Mouse (Mus musculus) embryo, embryonic 9.5 days (tissue): ENCODE measurements at regions not wholly inside any gene's neighbourhood (a gene's known extent, or its start where the extent isn't known, plus 50 kb on each side); places are given as distances from the start of the nearest gene placed in this dataset.

Source experiments
- DNase-seq: peaks from one replicate; pipeline ENCODE4 v3.0.0-alpha.2; 2017; ENCODE audit errors: extremely low spot score

DNA sequence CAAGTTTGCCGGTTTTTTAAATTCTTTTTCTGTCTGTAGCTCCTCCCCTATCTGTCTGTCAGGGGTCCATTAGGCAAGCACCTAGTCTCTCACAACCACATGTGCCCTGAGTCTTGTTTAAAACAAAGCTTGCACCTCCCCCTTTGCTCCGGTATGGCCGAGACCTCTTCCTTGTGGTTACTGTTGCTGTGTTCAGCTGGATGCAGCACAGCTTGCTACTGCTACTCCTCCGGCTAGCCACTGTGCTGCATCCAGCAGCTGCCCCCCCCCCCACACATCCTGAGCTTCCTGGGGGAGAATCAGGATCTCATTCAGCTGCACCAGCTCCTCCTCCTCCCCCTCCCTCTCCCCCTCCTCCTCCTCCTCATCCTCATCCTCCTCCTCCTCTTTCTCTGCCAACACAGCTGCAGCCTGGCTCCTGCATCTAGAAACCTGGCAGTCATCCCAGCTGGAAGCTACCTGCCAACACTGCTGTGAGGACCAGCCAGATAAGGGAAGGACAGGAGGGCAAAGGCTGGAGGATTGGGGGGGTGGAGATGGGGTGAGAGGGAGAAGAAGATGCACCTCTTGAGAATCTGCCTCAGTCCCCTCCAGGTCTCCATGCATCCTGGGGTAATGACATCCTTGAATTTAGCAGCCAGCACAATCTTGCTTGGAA, 114.8 kb upstream of the Tmem260 start:
- DNase-seq = peak; percentile 34

GRCm38 (mm10) chr14:48331623-48332000, 114.3 kb upstream of the Tmem260 start:
- DNase-seq = no peak

DNA sequence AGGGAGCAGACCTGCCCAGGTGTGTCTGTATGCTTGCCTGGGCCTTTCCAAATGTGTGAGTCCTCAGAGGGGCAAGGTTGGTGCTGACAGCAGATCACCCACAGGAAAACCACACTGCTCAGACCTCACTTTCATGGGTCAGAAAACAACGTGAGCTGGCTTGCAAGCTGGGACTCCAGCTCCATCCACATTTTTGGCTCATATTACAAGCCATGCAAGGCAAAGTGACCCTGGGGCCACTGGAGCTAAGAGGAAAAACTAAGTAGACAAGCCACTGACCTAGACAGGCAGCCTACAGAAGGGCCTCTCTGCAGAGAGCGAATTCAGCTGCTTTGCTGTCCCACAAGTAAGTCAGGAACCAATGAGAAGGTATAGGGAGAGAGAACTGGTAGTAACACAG, 113.7 kb upstream of the Tmem260 start:
- DNase-seq = peak; percentile 25

DNA sequence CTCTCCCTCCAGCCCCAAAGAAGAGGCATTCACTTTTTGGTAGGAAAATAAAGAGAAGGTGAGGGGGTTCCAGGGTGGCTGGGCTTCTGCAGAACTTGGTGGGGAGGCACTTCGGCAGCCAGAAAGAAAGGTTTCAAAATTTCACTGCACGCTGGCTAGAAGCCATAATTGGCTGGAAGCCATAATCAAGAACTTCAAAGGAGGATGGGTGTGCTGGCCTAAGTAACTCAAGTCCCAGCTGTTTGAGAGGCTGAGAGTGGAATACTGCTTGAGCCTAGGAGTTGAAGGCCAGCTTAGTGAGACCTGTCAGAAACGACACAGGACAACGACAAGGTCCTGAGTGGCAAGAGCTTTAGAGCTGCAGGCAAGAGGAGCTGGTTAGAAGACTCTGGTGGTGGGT, 113.3 kb upstream of the Tmem260 start:
- no peak for DNase-seq

- DNase-seq = no peak
Observed at GRCm38 (mm10) chr14:48334106-48334809, 111.7 kb upstream of the Tmem260 start.

- no peak for DNase-seq
Observed at GRCm38 (mm10) chr14:48339434-48339833, 106.5 kb upstream of the Tmem260 start.

- DNase-seq = no peak
Observed at GRCm38 (mm10) chr14:48342944-48343343, 103.0 kb upstream of the Tmem260 start.

DNA sequence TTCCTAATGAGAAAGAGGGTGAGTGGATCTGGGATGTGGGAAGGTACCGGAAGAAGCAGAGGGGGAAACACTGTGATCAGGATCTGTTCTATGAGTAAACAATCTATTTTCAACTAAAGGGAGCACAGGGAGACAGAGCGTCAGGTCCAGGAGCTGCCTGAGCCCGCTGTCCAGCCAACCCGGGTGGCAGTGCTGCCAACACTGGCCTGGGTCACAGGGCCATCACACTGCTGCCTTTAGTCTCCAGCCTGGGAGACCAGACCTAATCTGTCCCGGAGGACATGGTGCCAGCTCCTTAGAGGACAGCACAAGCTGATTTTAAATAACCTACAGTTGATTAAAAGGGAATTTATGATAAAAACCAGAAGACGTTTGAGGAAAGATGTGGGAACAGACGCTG, 100.0 kb upstream of the Tmem260 start:
- DNase-seq = no peak

DNA sequence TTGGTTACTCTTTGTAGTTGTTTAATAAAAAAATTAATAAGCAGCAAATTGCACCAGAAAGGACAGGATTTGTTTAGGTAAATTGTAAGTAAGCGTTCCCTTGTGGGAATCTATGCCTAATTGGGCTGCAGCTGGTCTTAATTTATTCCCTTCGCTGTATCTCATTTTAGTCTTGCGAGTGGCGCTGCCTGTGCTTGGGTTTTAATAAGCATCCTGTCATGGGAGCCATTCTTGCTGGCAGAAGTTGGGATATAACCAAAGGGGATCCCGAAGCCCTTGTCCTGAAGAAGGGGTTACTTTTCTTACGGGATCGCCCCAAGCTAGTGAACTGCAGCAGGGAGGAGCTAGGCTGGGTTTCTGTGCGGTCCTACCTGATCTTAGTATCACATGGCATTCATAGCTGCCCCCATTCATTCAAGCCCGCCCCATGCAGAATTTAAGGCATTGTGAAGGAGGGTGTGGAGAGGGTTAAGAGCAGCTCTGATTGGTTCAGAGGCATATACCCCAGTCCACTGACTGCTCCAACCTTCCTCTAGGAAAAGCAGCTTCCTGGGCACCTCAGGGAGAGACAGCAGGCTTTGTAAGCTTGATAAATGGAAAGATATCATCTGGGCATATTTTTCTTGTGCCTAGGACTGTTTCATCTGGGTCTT, 96.4 kb upstream of the Tmem260 start:
- no peak for DNase-seq

GRCm38 (mm10) chr14:48351652-48352051, 94.3 kb upstream of the Tmem260 start:
- no peak for DNase-seq

DNA sequence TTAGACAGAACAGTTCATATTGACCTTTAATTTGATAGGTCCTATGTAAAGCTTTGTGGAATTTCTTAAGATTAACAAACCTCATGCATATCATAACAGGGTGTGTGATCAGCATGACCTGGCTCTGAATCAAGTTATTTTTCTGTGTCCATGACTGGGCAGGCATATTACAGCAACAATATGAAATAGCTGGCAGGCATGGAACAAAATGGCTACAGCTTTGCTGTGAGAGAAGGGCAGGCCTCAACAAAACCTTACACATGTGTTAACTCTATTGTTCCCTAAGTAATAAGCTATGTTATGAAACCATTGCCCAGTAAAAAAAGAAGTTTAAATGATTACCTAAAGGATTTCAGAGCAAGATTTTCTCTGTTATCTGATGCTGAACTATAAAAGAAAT, 93.1 kb upstream of the Tmem260 start:
- no peak for DNase-seq

DNA sequence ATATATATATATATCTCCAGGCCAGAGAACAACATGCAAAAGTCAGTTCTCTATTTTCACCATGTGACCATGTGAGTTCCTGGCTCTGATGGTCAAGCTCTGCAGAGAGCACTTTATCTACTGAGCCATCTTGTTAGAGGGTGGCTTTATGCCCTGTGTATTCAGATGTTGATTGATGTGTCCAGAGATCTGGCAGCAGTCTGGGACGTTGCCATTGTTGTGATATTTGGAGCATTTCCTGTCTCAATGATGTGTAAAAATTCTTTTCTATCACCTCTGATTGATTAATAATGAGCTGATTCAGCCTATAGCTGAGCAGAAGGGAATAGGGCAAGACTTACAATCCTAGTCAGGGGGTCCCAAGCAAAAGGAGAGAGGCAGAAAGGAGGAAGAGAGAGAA, 91.7 kb upstream of the Tmem260 start:
- no peak for DNase-seq

DNA sequence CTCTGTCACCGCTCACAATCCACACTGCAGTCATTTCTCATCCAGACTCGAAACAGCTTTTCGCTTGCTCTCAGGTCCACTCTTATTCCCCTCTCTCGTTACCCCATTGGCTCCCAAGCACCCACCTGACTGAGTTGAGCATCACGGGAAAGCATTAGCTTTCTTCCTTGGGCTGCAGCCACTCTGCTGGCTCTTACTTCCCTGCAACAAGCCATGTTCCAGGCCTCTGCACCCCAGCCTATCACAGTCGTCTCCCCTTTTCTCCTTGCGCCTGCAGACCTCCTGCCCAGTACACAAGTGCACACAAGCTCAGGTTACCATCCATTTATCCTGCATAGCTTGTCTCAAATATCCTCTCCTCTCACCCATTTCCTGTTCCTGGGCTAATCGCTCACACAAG, 88.5 kb upstream of the Tmem260 start:
- DNase-seq = no peak

- peak; percentile 41 for DNase-seq
Observed at GRCm38 (mm10) chr14:48358487-48359159, 87.3 kb upstream of the Tmem260 start.

- no peak for DNase-seq
Observed at GRCm38 (mm10) chr14:48361820-48362219, 84.1 kb upstream of the Tmem260 start.

- peak; percentile 80 for DNase-seq
Observed at GRCm38 (mm10) chr14:48367006-48367405, 78.9 kb upstream of the Tmem260 start.

DNA sequence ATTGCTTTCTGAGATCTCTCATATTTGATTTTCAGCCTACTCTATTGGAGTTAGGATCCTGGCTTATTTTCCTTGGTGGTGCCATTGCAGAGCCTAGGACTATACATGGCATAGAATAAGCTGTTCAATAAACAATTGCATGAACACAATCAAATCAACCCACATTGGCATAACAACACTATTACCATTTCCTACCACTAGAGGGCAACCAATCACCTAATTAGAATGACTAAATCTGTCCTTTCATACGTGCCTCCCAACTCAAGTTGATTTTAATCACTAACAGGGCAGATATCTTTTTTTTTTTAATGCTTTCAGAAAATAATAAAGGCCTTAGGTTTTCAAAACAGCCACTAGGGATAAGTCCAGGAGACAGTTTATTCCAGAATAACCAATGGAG, 75.6 kb upstream of the Tmem260 start:
- DNase-seq = peak; percentile 57

GRCm38 (mm10) chr14:48371766-48372165, 74.2 kb upstream of the Tmem260 start:
- peak; percentile 39 for DNase-seq

- DNase-seq = no peak
Observed at GRCm38 (mm10) chr14:48376112-48376511, 69.8 kb upstream of the Tmem260 start.
